Mouse (Mus musculus) heart, adult 2 months (tissue): ENCODE results near the gene Aldh16a1. TPM values are rescaled to one million over a fixed set of nuclear protein-coding genes. Genes with fewer than 3 reads are reported as not detected.
"Not testable (repeated sequence)": the region's sequence is repeated elsewhere in the genome, so short reads cannot be mapped to it uniquely, and the experiment has no call there.

ENCODE experiments used
- DNase-seq, 2 experiments: peaks; one replicate each; pipeline ENCODE4 v3.0.0; 2021
- H3K27ac ChIP-seq: fragments of 200-600 bp; 2 replicates; pipeline ENCODE4 v1.8.1; 2022
- H3K27me3 ChIP-seq: fragments of 200-500 bp; 2 replicates; pipeline ENCODE4 v1.6.1; 2012; ENCODE audit warnings: mild to moderate bottlenecking, low read length, inconsistent platforms, mixed read lengths; ENCODE audit not compliant: control insufficient read depth, insufficient read depth
- H3K36me3 ChIP-seq: fragments of 200-500 bp; 2 replicates; pipeline ENCODE4 v1.6.1; 2012; ENCODE audit warnings: low read length, inconsistent platforms; ENCODE audit not compliant: control insufficient read depth, insufficient read depth
- H3K4me1 ChIP-seq: fragments of 200-500 bp; 2 replicates; pipeline ENCODE4 v1.6.1; 2011; ENCODE audit warnings: low read length; ENCODE audit not compliant: control insufficient read depth, insufficient read depth
- H3K4me3 ChIP-seq: fragments of 200-600 bp; 2 replicates; pipeline ENCODE4 v1.8.1; 2022
- H3K79me2 ChIP-seq: fragments of 200-500 bp; replicated peaks from 2 replicates; pipeline ENCODE4 v1.6.1; 2012; ENCODE audit warnings: mild to moderate bottlenecking, inconsistent platforms, low read length, moderate library complexity, mixed read lengths; ENCODE audit not compliant: control insufficient read depth, insufficient read depth
- H3K9ac ChIP-seq: fragments of 200-500 bp; 2 replicates; pipeline ENCODE4 v1.6.1; 2012; ENCODE audit warnings: low read depth, mild to moderate bottlenecking, control low read depth, inconsistent platforms, low read length, mixed read lengths
- CTCF ChIP-seq: fragments of 200-600 bp; IDR thresholded peaks from 2 replicates; pipeline ENCODE4 v1.8.1; 2022; ENCODE audit warnings: antibody characterized with exemption, mild to moderate bottlenecking, moderate library complexity
- EP300 ChIP-seq: fragments of 200-500 bp; IDR thresholded peaks from 2 replicates; pipeline ENCODE4 v1.6.1; 2011; ENCODE audit warnings: low read depth, low read length, control low read depth; ENCODE audit not compliant: insufficient read depth
- POLR2A ChIP-seq: fragments of 200-500 bp; IDR thresholded peaks from 2 replicates; pipeline ENCODE4 v1.6.1; 2011; ENCODE audit warnings: mild to moderate bottlenecking, low read depth, low read length, control low read depth; ENCODE audit not compliant: insufficient read depth
- WGBS: fragments of 180-500 bp; shearing (Covaris S2); methylation state at CpG from one replicate; pipeline ENCODE4 v1.1.7; 2018; 5-methylcytosine and 5-hydroxymethylcytosine counted together
- intact Hi-C: fragments of 180-260 bp; cut with DNase I; formaldehyde crosslinking; loops from one replicate; pipeline ENCODE4 v1.15.1; 2025
- polyA plus RNA-seq: library from polyadenylated mRNA; depleted of rRNA; stranded (reverse); fragments of >200 nt; gene quantifications from 2 replicates; pipeline ENCODE4 v1.2.3, GENCODE M21; 2012
- total RNA-seq, 2 experiments: library from RNA; stranded (reverse); gene quantifications; 2 replicates each; pipeline ENCODE4 v1.2.3; 2021

Aldh16a1 gene
- total and polyA plus RNA-seq, 3 experiments = 19.7 to 25.1 (median 23.5) TPM

DNA sequence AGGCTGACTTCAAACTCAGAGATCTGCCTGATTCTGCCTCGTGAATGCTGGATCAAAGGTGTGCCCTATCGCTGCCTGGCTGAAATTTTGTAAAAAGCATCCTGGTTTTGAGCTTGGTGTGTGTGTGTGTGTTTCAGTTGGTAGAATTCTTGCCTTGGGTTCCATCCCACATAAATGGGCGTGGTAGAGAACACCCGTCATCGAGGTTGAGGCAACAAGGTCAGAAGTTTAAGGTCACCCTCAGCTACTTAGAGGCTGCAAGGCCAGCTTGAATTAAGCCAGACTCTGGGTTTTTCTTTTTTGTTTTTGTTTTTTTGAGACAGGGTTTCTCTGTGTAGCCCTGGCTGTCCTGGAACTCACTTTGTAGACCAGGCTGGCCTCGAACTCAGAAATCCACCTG, 36.0 kb downstream of the Aldh16a1 start:
- no peaks in the 10 kb centered on the region for H3K27me3 ChIP-seq
- H3K4me3 ChIP-seq = no peak overlapping the region
- no peak overlapping the region for H3K27ac ChIP-seq
- H3K9ac ChIP-seq = no peak overlapping the region
- H3K36me3 ChIP-seq = peaks cover 10% of the 10 kb centered on the region; the same call in 1 of the 2 replicates
- peaks cover 12% of the 10 kb centered on the region for H3K4me1 ChIP-seq
- TF ChIP-seq POLR2A (no peak), EP300 (no peak), CTCF (no peak)
- no peaks in the 10 kb centered on the region for H3K79me2 ChIP-seq
- WGBS = 86% methylated on average over 6 of the region's 6 CpGs
- intact Hi-C loops = no loop called here
- DNase-seq = no peak

DNA sequence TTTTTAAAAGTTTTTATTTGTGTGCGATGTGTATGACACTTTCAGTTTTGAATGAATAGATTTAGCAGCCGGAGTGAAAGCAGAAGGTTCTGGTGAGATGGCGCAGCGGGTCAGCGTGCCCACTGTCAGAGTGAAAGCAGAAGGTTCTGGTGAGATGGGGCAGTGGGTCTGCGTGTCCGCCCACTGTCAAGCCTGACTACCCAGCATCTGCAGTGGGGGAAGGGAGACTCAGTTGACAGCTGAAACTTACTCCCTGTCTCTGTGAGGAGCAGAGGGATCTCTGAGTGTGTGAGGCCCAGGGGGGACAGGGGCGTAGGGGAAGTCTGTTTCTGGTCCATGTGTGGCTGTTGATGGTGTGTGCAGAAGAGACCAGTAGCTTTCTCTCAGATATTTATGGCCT, 36.8 kb downstream of the Aldh16a1 start:
- H3K36me3 ChIP-seq = peaks cover 5% of the 10 kb centered on the region; the same call in 1 of the 2 replicates
- H3K9ac ChIP-seq = no peak overlapping the region
- intact Hi-C loops = no loop called here
- no peaks in the 10 kb centered on the region for H3K79me2 ChIP-seq
- peaks cover 8% of the 10 kb centered on the region for H3K4me1 ChIP-seq
- H3K4me3 ChIP-seq = no peak overlapping the region
- 80% methylated on average over 8 of the region's 8 CpGs for WGBS
- no peak overlapping the region for H3K27ac ChIP-seq
- no peak for TF ChIP-seq POLR2A
- TF ChIP-seq CTCF = no peak
- no peak for TF ChIP-seq EP300
- H3K27me3 ChIP-seq = no peaks in the 10 kb centered on the region
- no peak for DNase-seq

DNA sequence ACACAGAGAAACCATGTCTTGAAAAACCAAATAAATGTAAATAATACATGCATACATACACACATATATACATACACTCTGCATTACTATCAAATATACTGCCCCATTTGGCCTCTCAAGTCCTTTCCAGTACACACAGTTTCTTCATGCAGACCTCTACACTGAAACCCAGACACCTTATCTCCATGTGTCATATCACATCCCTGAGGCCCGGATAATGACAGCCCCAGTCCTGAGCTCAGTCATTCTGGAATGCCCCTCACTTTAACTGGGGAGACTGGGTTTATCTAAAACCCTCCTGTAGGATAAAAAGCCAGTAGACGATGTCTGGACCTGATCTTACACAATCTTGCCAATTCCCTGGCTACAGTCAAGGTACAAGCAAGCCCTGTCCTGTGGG, 40.9 kb downstream of the Aldh16a1 start:
- TF ChIP-seq CTCF (no peak), POLR2A (no peak), EP300 (no peak)
- no peak overlapping the region for H3K27ac ChIP-seq
- H3K79me2 ChIP-seq = no peaks in the 10 kb centered on the region
- no peaks in the 10 kb centered on the region for H3K36me3 ChIP-seq
- H3K4me3 ChIP-seq = no peak overlapping the region
- no peaks in the 10 kb centered on the region for H3K27me3 ChIP-seq
- intact Hi-C loops = no loop called here
- no peak for DNase-seq
- no peaks in the 10 kb centered on the region for H3K4me1 ChIP-seq
- WGBS = 51% methylated on average over 2 of the region's 2 CpGs
- H3K9ac ChIP-seq = no peak overlapping the region

DNA sequence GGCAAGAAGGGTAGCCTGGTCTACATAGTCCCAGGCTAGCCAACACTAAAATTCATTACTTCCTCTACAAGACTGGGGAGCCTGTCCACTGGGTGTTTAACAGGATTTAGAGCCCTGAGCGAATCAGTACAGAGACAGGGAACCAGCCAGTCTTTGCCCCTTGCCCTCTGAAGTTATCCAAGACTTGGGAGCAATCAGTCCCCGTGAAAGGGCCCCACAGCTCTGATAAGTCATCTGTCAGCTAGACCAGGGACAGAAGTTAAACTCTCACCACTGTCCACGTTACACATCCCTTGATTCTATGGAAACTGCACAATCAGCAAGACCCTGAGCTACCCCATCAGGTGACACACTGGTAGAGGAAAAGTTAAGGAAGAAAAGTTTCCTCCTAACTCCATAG, 41.9 kb downstream of the Aldh16a1 start:
- H3K9ac ChIP-seq = no peak overlapping the region
- H3K4me1 ChIP-seq = no peaks in the 10 kb centered on the region
- H3K36me3 ChIP-seq = no peaks in the 10 kb centered on the region
- no peak for TF ChIP-seq CTCF
- TF ChIP-seq EP300 = no peak
- TF ChIP-seq POLR2A = no peak
- DNase-seq = no peak
- no peak overlapping the region for H3K4me3 ChIP-seq
- 58% methylated on average over 3 of the region's 3 CpGs for WGBS
- H3K27ac ChIP-seq = no peak overlapping the region
- H3K27me3 ChIP-seq = no peaks in the 10 kb centered on the region
- H3K79me2 ChIP-seq = no peaks in the 10 kb centered on the region
- intact Hi-C loops = no loop called here

DNA sequence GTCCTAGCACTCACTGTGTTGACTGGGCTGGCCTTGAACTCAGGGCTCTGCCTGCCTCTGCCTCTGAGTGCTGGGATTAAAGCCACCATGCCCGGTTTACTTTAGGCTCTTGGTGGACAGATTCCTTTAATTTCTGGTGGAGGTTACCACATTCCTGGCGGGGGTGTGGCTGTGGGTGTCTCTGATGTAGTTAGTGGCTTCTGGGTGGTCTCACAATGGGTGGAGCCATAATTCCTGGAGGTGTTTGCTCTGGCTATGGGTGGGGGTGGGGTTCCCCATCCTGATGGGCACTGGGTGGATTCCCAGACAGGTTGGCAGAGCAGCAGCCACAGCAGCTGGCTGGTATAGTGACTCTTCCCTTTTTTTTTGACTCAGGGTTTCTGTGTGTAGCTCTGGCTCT, 42.4 kb downstream of the Aldh16a1 start:
- WGBS = 79% methylated on average over 2 of the region's 2 CpGs
- H3K79me2 ChIP-seq = no peaks in the 10 kb centered on the region
- intact Hi-C loops = no loop called here
- H3K4me3 ChIP-seq = no peak overlapping the region
- DNase-seq = no peak
- no peaks in the 10 kb centered on the region for H3K36me3 ChIP-seq
- TF ChIP-seq EP300 = no peak
- TF ChIP-seq CTCF = no peak
- no peak for TF ChIP-seq POLR2A
- no peaks in the 10 kb centered on the region for H3K27me3 ChIP-seq
- no peaks in the 10 kb centered on the region for H3K4me1 ChIP-seq
- no peak overlapping the region for H3K9ac ChIP-seq
- no peak overlapping the region for H3K27ac ChIP-seq

DNA sequence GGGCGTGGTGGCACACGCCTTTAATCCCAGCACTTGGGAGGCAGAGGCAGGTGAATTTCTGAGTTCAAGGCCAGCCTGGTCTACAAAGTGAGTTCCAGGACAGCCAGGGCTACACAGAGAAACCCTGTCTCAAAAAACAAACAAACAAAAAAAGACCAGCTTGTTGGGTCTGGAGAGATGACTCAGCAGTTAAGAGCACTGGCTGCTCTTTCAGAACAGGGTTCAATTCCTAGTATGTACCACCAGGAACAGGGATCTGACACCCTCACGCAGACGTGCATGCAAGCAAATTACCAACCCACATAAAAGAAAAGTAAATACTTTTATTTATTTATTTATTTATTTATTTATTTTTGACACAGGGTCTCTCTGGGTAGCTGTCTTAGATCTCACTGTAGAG, 44.3 kb downstream of the Aldh16a1 start:
- H3K27me3 ChIP-seq, H3K4me1 ChIP-seq, intact Hi-C loops, H3K4me3 ChIP-seq, H3K9ac ChIP-seq, H3K27ac ChIP-seq, H3K79me2 ChIP-seq, DNase-seq, H3K36me3 ChIP-seq: not testable (repeated sequence)
- WGBS = 92% methylated on average over 4 of the region's 4 CpGs
